9 mouse cellular contexts compared by ENCODE assay signal in the genomic region with DNA sequence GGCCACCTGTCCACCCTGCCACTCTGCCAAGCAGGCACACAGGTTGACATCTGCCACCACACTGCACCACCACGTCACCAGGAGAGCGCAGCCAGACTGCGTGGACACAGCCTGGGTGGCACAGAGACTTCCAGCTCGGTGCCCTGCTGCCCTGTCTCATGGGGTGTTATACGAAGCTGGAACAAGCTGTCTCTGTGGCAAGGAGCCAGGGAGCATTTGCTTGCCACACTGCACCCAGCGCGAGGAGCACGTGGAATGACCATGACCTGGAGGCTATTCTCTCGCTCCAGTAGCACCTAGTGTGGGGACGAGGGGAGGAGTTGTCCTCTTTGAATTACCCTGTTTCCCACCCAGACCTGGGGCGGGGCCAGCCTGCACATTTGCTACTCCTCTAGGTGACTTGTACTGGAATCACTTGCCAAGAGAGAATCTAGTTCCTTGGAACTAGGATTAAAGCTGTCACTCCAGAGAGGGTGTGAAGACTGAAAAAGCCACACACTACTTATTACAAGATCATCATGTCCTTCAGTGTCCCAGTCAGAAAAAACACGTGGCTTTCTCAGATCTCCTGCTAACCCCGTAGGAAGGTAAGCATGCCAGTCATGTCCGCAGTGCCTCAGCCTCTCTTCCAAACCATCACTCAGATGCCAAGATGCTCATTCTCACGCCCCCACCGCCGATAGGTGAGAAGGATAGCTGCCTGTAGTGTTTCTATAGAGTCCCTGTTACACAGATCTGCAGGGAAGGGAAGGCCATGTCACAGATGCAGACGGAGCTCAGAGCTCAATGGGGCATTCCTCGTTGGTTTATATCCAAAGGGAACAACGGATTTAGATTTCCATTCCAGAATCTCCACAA. TPM values are rescaled to one million over a fixed set of nuclear protein-coding genes. Genes with fewer than 3 reads are reported as not detected.
A peak's percentile ranks its signal among the peaks of the same experiment; 100 is the strongest.
DNase-seq lines count a peak whose midpoint lies in the region; ATAC-seq and TF ChIP-seq lines count a peak whose summit lies in the region.
"Had no signal": no experiment of that assay in that cellular context is flagged by ENCODE, and none has a peak within 500 bp of the region (broad histone marks: within the 10 kb centered on the region; RNA-seq: fewer than 3 reads in every experiment).

No protein-coding gene starts in this region.

- 0 out of 2 replicates have a peak, but pooled peaks have one; percentile 17 for ATAC-seq in midbrain, embryonic 14.5 days (ENCODE audit: low FRiP score, low TSS enrichment)
- peak; percentile 77 for ATAC-seq in heart, postnatal 0 days (ENCODE audit: insufficient read depth, low read depth)
- no peak for ATAC-seq in CD4-positive, CD25-positive, alpha-beta regulatory T cell, adult 4 months

- H3K4me1 ChIP-seq in midbrain, embryonic 14.5 days (ENCODE audit: control insufficient read depth, insufficient read depth, low read length) = no peaks in the 10 kb centered on the region
- no peaks in the 10 kb centered on the region for H3K4me1 ChIP-seq in midbrain, embryonic 10.5 days
- peaks cover 7% of the 10 kb centered on the region; the same call in 1 of the 2 replicates for H3K4me1 ChIP-seq in heart, postnatal 0 days (ENCODE audit: control insufficient read depth, insufficient read depth)

- H3K36me3 ChIP-seq in midbrain, embryonic 14.5 days (ENCODE audit: control insufficient read depth, insufficient read depth, low read length) = no peaks in the 10 kb centered on the region
- no peaks in the 10 kb centered on the region for H3K36me3 ChIP-seq in midbrain, embryonic 10.5 days
- no peaks in the 10 kb centered on the region for H3K36me3 ChIP-seq in heart, postnatal 0 days (replicated peaks; ENCODE audit: control insufficient read depth, insufficient read depth, low read length)

- H3K4me2 ChIP-seq in midbrain, embryonic 14.5 days (ENCODE audit: low read length) = no peak overlapping the region
- no peak overlapping the region for H3K4me2 ChIP-seq in heart, postnatal 0 days (ENCODE audit: low read depth, low read length)

- no peak overlapping the region for H3K9ac ChIP-seq in midbrain, embryonic 14.5 days (replicated peaks; ENCODE audit: low read length)
- no peak overlapping the region for H3K9ac ChIP-seq in heart, postnatal 0 days (replicated peaks; ENCODE audit: low read depth, low read length)

- TF ChIP-seq CTCF in heart, postnatal 0 days (IDR thresholded peaks at IDR 0.05; ENCODE audit: low read depth) = no peak

- H3K27me3 ChIP-seq in midbrain, embryonic 14.5 days (ENCODE audit: control insufficient read depth, insufficient read depth, low read length) = no peaks in the 10 kb centered on the region
- no peaks in the 10 kb centered on the region for H3K27me3 ChIP-seq in midbrain, embryonic 10.5 days (ENCODE audit: low read depth, poor library complexity, severe bottlenecking)
- H3K27me3 ChIP-seq in heart, postnatal 0 days (ENCODE audit: control insufficient read depth, insufficient read depth, low read length) = no peaks in the 10 kb centered on the region

- no peaks in the 10 kb centered on the region for H3K9me3 ChIP-seq in midbrain, embryonic 14.5 days (ENCODE audit: control insufficient read depth, low read length)
- H3K9me3 ChIP-seq in midbrain, embryonic 10.5 days (replicated peaks) = no peaks in the 10 kb centered on the region
- no peaks in the 10 kb centered on the region for H3K9me3 ChIP-seq in heart, postnatal 0 days (replicated peaks; ENCODE audit: control insufficient read depth, low read length)

- peak; percentile 10 for DNase-seq in midbrain, embryonic 14.5 days
- DNase-seq in midbrain, embryonic 10.5 days (ENCODE audit: low spot score) = no peak
- peak; percentile 84 to 86 for DNase-seq in cerebellum, postnatal 25 days
- peak; percentile 14 for DNase-seq in heart, postnatal 0 days (ENCODE audit: low spot score)
- DNase-seq in kidney, postnatal 36 days = peak; percentile 96 to 98
- DNase-seq in lung, postnatal 10 days = peak; percentile 38
- no peak for DNase-seq in spleen, postnatal 4 days (ENCODE audit: low spot score in 2 of 2)

- TF ChIP-seq EP300 in heart, postnatal 0 days (IDR thresholded peaks at IDR 0.05; ENCODE audit: low read depth) = no peak

- WGBS in midbrain, embryonic 14.5 days = 80% methylated on average over 20 of the region's 20 CpGs
- 82% methylated on average over 20 of the region's 20 CpGs for WGBS in midbrain, embryonic 10.5 days
- 56% methylated on average over 20 of the region's 20 CpGs for WGBS in heart, postnatal 0 days

- no peak overlapping the region for H3K4me3 ChIP-seq in midbrain, embryonic 14.5 days (replicated peaks; ENCODE audit: low read depth, low read length)
- H3K4me3 ChIP-seq in midbrain, embryonic 10.5 days = no peak overlapping the region
- H3K4me3 ChIP-seq in heart, postnatal 0 days (ENCODE audit: low read depth, low read length) = no peak overlapping the region

- H3K27ac ChIP-seq in midbrain, embryonic 14.5 days (replicated peaks; ENCODE audit: low read depth, low read length) = no peak overlapping the region
- H3K27ac ChIP-seq in midbrain, embryonic 10.5 days (replicated peaks) = no peak overlapping the region
- H3K27ac ChIP-seq in heart, postnatal 0 days (ENCODE audit: low read depth) = no peak overlapping the region

RNA-seq across cellular contexts. Expression of gene Aldob, which starts 10.8 kb away (rescaled TPM):
- polyA plus RNA-seq in midbrain, embryonic 14.5 days (2014; fragmentation: Nextera tagmentation; extraction: Ambion mirVana) = 0.19 TPM in 1 of 2 replicates, not detected in the other
- not detected in 2 replicates for polyA plus RNA-seq in midbrain, embryonic 10.5 days (2016; fragmentation: Nextera tagmentation; extraction: Ambion mirVana)
- total RNA-seq in heart, postnatal 0 days (2014; rRNA removed; ENCODE audit: low replicate concordance) = 0.27 and 2.3 TPM in 2 replicates
- 0.12 and 0.22 TPM in 2 replicates for polyA plus RNA-seq in heart, postnatal 0 days (2015; fragmentation: Nextera tagmentation; extraction: Ambion mirVana)
- polyA plus RNA-seq in CD4-positive, CD25-positive, alpha-beta regulatory T cell, adult 4 months (2017; shearing (Covaris generic)) = not detected
- total RNA-seq: MEL had no signal

RNA-seq across cellular contexts. Expression of gene Tmem246, which starts 37.5 kb away (rescaled TPM):
- 84.5 and 86.5 TPM in 2 replicates for polyA plus RNA-seq in midbrain, embryonic 14.5 days (2014; fragmentation: Nextera tagmentation; extraction: Ambion mirVana)
- polyA plus RNA-seq in midbrain, embryonic 10.5 days (2016; fragmentation: Nextera tagmentation; extraction: Ambion mirVana) = 16.0 and 17.8 TPM in 2 replicates
- 56.4 and 110 TPM in 2 replicates for total RNA-seq in heart, postnatal 0 days (2014; rRNA removed; ENCODE audit: low replicate concordance)
- polyA plus RNA-seq in heart, postnatal 0 days (2015; fragmentation: Nextera tagmentation; extraction: Ambion mirVana) = 54.5 and 56.5 TPM in 2 replicates
- not detected for polyA plus RNA-seq in CD4-positive, CD25-positive, alpha-beta regulatory T cell, adult 4 months (2017; shearing (Covaris generic))

RNA-seq across cellular contexts. Expression of gene Zfp189, which starts 39.2 kb away (rescaled TPM):
- 12.9 and 16.1 TPM in 2 replicates for polyA plus RNA-seq in midbrain, embryonic 14.5 days (2014; fragmentation: Nextera tagmentation; extraction: Ambion mirVana)
- polyA plus RNA-seq in midbrain, embryonic 10.5 days (2016; fragmentation: Nextera tagmentation; extraction: Ambion mirVana) = 11.6 and 12.3 TPM in 2 replicates
- 3.3 and 4.2 TPM in 2 replicates for total RNA-seq in heart, postnatal 0 days (2014; rRNA removed; ENCODE audit: low replicate concordance)
- polyA plus RNA-seq in heart, postnatal 0 days (2015; fragmentation: Nextera tagmentation; extraction: Ambion mirVana) = 4.7 and 4.8 TPM in 2 replicates
- 1 to 10 TPM; 3.3 to 4.0 TPM for polyA plus RNA-seq in CD4-positive, CD25-positive, alpha-beta regulatory T cell, adult 4 months (2017; shearing (Covaris generic))

RNA-seq across cellular contexts. Expression of gene Mrpl50, which starts 39.3 kb away (rescaled TPM):
- polyA plus RNA-seq in midbrain, embryonic 14.5 days (2014; fragmentation: Nextera tagmentation; extraction: Ambion mirVana) = 78.4 and 90.0 TPM in 2 replicates
- 85.6 and 86.3 TPM in 2 replicates for polyA plus RNA-seq in midbrain, embryonic 10.5 days (2016; fragmentation: Nextera tagmentation; extraction: Ambion mirVana)
- total RNA-seq in heart, postnatal 0 days (2014; rRNA removed; ENCODE audit: low replicate concordance) = 22.1 and 36.6 TPM in 2 replicates
- 53.3 and 54.6 TPM in 2 replicates for polyA plus RNA-seq in heart, postnatal 0 days (2015; fragmentation: Nextera tagmentation; extraction: Ambion mirVana)
- 10 to 100 TPM; 33.8 to 39.9 TPM for polyA plus RNA-seq in CD4-positive, CD25-positive, alpha-beta regulatory T cell, adult 4 months (2017; shearing (Covaris generic))

RNA-seq across cellular contexts. Expression of gene Baat, which starts 53.8 kb away (rescaled TPM):
- polyA plus RNA-seq in midbrain, embryonic 14.5 days (2014; fragmentation: Nextera tagmentation; extraction: Ambion mirVana) = 0.12 and 0.17 TPM in 2 replicates
- polyA plus RNA-seq in midbrain, embryonic 10.5 days (2016; fragmentation: Nextera tagmentation; extraction: Ambion mirVana) = 0.14 and 0.16 TPM in 2 replicates
- total RNA-seq in heart, postnatal 0 days (2014; rRNA removed; ENCODE audit: low replicate concordance) = not detected in 2 replicates
- not detected in 2 replicates for polyA plus RNA-seq in heart, postnatal 0 days (2015; fragmentation: Nextera tagmentation; extraction: Ambion mirVana)
- polyA plus RNA-seq in CD4-positive, CD25-positive, alpha-beta regulatory T cell, adult 4 months (2017; shearing (Covaris generic)) = not detected
- total RNA-seq: MEL had no signal

Comparison
In these comparisons a context has a peak if more than half of its experiments do, and no peak if none do; other contexts are left out.
1. DNase-seq: peak in midbrain, embryonic 14.5 days (single experiment), cerebellum, postnatal 25 days (2 of 2), heart, postnatal 0 days (single experiment), kidney, postnatal 36 days (2 of 2) and lung, postnatal 10 days (single experiment); none in midbrain, embryonic 10.5 days (single experiment) and spleen, postnatal 4 days (0 of 2).
2. RNA of gene Tmem246, which starts 37.5 kb away (polyA plus RNA-seq): 84.5 to 86.5 TPM in midbrain, embryonic 14.5 days, 54.5 to 56.5 TPM in heart, postnatal 0 days and 16.0 to 17.8 TPM in midbrain, embryonic 10.5 days; not detected in CD4-positive, CD25-positive, alpha-beta regulatory T cell, adult 4 months; every median in the first group is over 10 times any median in the second.